Mouse (Mus musculus): ENCODE data around the gene Nmur1. TPM values are rescaled to one million over a fixed set of nuclear protein-coding genes. Genes with fewer than 3 reads are reported as not detected.

The Nmur1 gene
- total RNA-seq, 2 experiments from 2014 or later = not detected

Small RNAs within 50 kb of the gene (microRNA-seq; reads per million reads assigned to microRNA genes)
- gene mmu-mir-3535 = 34.6 to 52.5 reads per million in 2 experiments

Other genes with a start within 250 kb of the Nmur1 start
- gene B3gnt7, start 123.4 kb downstream of the Nmur1 start, total RNA-seq (2021) = 1 to 10 TPM; 3.6 to 3.9 TPM
- gene Ncl, start 66.8 kb downstream of the Nmur1 start, total RNA-seq (2021) = 100 to 1,000 TPM; 192 to 208 TPM
- not detected for gene Tex44, start 101 bp upstream of the Nmur1 start, total RNA-seq (2021)
- 100 to 1,000 TPM; 617 to 662 TPM for gene Ptma, start 100.5 kb upstream of the Nmur1 start, total RNA-seq (2021)
- 10 to 100 TPM; 64.9 to 73.8 TPM for gene Pde6d, start 156.4 kb upstream of the Nmur1 start, total RNA-seq (2021)
- 10 to 100 TPM; 26.5 to 27.1 TPM for gene Cops7b, start 156.7 kb upstream of the Nmur1 start, total RNA-seq (2021)
- gene Nppc, start 244.3 kb upstream of the Nmur1 start, total RNA-seq (2021) = 1 to 10 TPM; 8.1 to 8.9 TPM